Mouse (Mus musculus): Measurements from ENCODE around the gene Arrdc5. TPM values are rescaled to one million over a fixed set of nuclear protein-coding genes. Genes with fewer than 3 reads are reported as not detected.

Arrdc5 gene
- polyA plus RNA-seq, 1 experiment = not detected

DNA sequence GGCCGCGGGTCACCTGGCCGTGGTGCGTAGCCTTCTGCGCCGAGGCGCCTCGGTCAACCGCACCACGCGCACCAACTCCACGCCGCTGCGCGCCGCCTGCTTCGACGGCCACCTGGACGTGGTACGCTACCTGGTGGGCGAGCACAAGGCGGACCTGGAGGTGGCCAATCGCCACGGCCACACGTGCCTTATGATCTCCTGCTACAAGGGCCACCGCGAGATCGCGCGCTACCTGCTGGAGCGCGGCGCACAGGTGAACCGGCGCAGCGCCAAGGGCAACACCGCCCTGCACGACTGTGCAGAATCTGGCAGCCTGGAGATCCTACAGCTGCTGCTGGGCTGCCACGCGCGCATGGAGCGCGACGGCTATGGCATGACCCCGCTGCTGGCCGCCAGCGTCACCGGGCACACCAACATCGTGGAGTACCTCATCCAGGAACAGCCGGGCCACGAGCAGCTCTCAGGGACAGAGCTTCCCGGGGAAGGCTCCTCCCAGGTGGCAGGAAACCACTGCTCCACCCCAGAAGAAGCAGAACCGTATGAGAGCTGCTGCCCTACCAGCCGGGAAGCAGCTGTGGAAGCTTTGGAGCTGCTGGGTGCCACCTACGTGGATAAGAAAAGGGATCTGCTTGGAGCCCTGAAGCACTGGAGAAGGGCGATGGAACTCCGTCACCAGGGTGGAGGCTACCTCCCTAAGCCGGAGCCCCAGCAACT lies 42.7 kb downstream of the Arrdc5 start:
- H3K4me1 ChIP-seq (ENCODE audit: control insufficient read depth, insufficient read depth, low read length) = peaks cover 48% of the 10 kb centered on the region
- TF ChIP-seq CTCF (IDR thresholded peaks at IDR 0.05; ENCODE audit: insufficient read depth, low read depth, low read length) = no peak
- 5% methylated on average over 58 of the region's 58 CpGs for WGBS
- peak overlapping the region; percentile 62 for H3K4me3 ChIP-seq (ENCODE audit: insufficient read depth, low read depth, low read length)
- peak overlapping the region; percentile 79; the same call in 1 of the 2 replicates for H3K27ac ChIP-seq (ENCODE audit: insufficient read depth, low read depth, low read length)

DNA sequence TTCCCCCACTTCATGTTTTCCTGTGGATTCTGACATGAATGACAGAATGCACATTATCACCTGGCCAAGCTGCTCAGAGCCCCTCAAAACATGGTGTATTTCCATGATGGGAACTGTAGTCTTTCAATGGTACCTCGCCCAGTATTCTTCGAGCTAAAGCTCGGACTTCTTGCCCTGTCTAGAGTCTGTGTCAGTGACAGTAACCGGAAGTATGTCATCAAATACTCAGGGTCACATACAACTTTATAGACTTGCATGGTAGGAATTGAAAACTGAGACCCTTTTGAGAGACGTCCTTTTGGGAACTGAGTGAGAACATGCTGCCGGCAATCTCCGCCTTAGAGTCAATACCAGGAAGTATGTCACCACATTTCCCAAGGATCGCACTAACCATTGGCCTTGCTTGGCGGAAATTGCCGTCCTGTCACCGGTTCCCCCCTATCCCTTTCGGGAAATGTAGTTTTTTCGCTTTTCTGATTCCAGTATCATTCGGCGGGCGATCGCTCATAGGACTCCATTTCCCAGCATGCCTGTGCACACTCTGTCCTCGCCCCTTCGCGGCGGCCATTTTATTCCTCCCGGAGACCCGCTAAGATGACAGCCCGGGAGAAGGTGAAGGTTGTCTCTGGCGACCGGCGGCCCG lies 43.7 kb downstream of the Arrdc5 start, which contains the start of gene Fem1a:
Gene Fem1a, plus strand, starts transcription at position 572 of the 643 bp plus-strand sequence.
- TF ChIP-seq POLR2A (IDR thresholded peaks at IDR 0.05; ENCODE audit: insufficient read depth, low read depth, low read length) (0 out of 2 replicates have a peak, but pooled peaks have one; percentile 23), CTCF (IDR thresholded peaks at IDR 0.05; ENCODE audit: insufficient read depth, low read depth, low read length) (no peak)
- under 1% methylated on average over 28 of the region's 28 CpGs for WGBS
- Histone ChIP-seq H3K4me3 (ENCODE audit: insufficient read depth, low read depth, low read length) (peak within 1 kb of the TSS; percentile 67), H3K4me1 (ENCODE audit: control insufficient read depth, insufficient read depth, low read length) (peaks cover 44% of the 10 kb centered on the region), H3K27ac (ENCODE audit: insufficient read depth, low read depth, low read length) (peak within 1 kb of the TSS; percentile 96)

DNA sequence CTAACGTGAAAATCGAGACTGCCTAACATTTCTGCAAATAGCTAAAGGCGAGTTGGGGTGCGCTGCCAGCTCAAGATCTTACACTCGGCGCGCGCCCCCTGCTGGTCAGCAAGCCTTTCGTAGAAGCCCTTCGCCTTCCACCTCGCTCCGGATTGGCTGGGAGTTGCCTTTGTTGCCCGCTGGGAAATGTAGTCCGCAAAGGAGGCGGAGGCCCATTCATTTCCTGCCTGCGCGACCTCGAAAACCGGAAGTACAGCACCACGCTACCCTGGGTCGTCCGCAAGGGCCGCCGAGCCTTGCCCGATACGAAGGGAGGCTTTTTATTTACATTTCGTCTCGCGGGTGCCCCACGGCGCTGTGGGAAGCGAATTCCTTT lies 44.2 kb downstream of the Arrdc5 start:
- 0% methylated on average over 32 of the region's 32 CpGs for WGBS
- H3K4me1 ChIP-seq (ENCODE audit: control insufficient read depth, insufficient read depth, low read length) = peaks cover 43% of the 10 kb centered on the region
- peak overlapping the region; percentile 67 for H3K4me3 ChIP-seq (ENCODE audit: insufficient read depth, low read depth, low read length)
- H3K27ac ChIP-seq (ENCODE audit: insufficient read depth, low read depth, low read length) = peak overlapping the region; percentile 96
- peak; percentile 90 for TF ChIP-seq CTCF (IDR thresholded peaks at IDR 0.05; ENCODE audit: insufficient read depth, low read depth, low read length)
- TF ChIP-seq POLR2A (IDR thresholded peaks at IDR 0.05; ENCODE audit: insufficient read depth, low read depth, low read length) = peak; percentile 60

DNA sequence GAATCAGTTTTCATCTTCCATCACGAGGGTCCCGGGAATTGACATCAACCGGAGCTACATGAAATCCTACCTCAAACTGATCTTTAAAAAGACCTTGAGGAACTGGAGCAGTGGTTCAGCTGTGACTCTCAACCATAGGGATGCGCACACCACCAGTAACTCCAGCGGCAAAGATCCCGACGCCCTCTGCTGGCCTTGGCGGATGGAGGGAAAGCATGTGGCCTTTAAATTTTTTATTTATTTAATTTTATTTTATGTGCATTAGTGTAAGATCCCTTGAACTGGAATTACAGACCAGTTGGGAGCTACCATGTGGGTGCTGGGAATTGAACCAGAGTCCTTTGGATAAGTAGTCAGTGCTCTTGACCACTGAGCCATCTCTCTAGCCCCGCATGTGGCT lies 44.7 kb downstream of the Arrdc5 start:
- WGBS = 8% methylated on average over 9 of the region's 9 CpGs
- TF ChIP-seq CTCF (IDR thresholded peaks at IDR 0.05; ENCODE audit: insufficient read depth, low read depth, low read length) (no peak), POLR2A (IDR thresholded peaks at IDR 0.05; ENCODE audit: insufficient read depth, low read depth, low read length) (no peak)
- peak overlapping the region; percentile 85 for H3K27ac ChIP-seq (ENCODE audit: insufficient read depth, low read depth, low read length)
- H3K4me3 ChIP-seq (ENCODE audit: insufficient read depth, low read depth, low read length) = no peak overlapping the region
- H3K4me1 ChIP-seq (ENCODE audit: control insufficient read depth, insufficient read depth, low read length) = peaks cover 47% of the 10 kb centered on the region

DNA sequence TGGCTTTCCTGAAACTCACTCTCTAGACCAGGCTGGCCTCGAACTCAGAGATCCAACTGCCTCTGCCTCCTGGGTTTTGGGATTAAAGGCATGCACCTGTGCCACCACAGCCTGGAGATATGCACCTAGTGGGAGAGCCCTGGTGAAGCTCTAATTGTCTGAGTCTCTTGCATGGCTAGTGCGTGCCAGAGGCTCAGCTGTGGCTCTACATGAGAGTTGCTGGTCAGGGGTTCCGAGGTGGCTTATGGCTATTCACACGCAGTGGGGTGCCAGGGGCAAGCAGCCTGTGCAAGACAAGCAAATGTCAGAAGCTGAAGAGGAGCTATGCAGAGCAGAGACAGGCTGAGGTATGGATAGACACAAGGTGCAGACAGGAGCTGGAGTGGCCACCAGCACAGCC lies 45.4 kb downstream of the Arrdc5 start:
- no peak overlapping the region for H3K4me3 ChIP-seq (ENCODE audit: insufficient read depth, low read depth, low read length)
- 81% methylated on average over 4 of the region's 4 CpGs for WGBS
- peak overlapping the region; percentile 85 for H3K27ac ChIP-seq (ENCODE audit: insufficient read depth, low read depth, low read length)
- TF ChIP-seq POLR2A (IDR thresholded peaks at IDR 0.05; ENCODE audit: insufficient read depth, low read depth, low read length) (no peak), CTCF (IDR thresholded peaks at IDR 0.05; ENCODE audit: insufficient read depth, low read depth, low read length) (no peak)
- H3K4me1 ChIP-seq (ENCODE audit: control insufficient read depth, insufficient read depth, low read length) = peaks cover 47% of the 10 kb centered on the region

DNA sequence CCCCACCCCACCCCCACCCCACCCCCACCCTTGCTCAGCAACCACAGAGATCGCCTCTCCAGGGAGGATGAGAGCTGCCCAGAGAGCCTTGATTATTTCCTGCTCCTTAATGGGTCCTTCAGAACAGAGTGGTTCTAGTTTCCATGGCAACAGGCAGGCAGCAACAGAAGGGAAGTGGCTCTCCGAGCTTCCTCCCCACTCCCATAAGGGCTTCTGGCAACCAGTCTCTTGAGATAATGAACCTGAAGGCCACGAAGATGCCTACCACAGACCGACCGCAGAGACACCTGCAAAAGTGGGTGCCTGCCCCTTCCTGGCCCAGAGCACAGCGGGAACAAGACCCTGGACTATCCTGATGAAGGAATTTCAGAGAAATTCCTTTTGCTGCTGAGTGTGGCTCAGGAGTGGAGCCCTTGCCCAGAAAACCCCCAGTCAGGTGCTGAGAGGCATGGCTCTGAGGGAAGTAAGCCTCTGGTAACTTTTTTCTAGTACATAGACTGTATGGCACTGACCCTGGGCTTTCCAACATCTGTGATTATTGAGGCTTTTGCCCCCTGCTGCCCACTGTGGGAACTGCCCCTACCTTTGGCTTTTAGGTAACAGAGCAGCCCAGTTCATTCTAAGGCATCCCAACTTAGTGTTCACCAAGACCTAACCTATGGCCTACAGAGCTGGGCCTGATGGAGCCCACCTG lies 48.8 kb downstream of the Arrdc5 start:
- WGBS = 5% methylated on average over 6 of the region's 6 CpGs
- Histone ChIP-seq H3K4me1 (ENCODE audit: control insufficient read depth, insufficient read depth, low read length) (peaks cover 22% of the 10 kb centered on the region), H3K4me3 (ENCODE audit: insufficient read depth, low read depth, low read length) (0 out of 2 replicates have a peak overlapping the region, but pooled peaks have one; percentile 3), H3K27ac (ENCODE audit: insufficient read depth, low read depth, low read length) (peak overlapping the region; percentile 73)
- TF ChIP-seq POLR2A (IDR thresholded peaks at IDR 0.05; ENCODE audit: insufficient read depth, low read depth, low read length) (no peak), CTCF (IDR thresholded peaks at IDR 0.05; ENCODE audit: insufficient read depth, low read depth, low read length) (peak; percentile 38; the same call in 1 of the 2 replicates)

DNA sequence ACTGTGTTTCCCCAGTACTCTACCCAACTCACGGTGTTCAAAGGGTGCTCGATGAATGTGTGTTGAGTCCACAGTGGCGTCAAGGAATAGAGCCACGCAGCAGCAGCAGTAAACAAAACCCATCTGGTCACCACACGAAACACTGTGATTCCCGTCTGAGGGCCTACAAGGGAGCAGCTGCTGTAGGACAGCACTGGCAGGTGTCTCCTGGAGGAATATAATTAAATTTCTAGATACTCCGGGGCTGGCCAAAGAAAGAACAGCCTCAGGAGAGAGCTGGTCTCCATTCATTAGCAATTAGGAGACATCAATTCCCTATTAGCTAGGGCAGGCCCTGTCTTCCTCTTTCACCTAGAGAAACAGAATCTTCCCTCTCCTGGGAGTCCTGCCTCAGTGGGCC lies 54.5 kb downstream of the Arrdc5 start:
- 63% methylated on average over 7 of the region's 7 CpGs for WGBS
- Histone ChIP-seq H3K27ac (ENCODE audit: insufficient read depth, low read depth, low read length) (no peak overlapping the region), H3K4me3 (ENCODE audit: insufficient read depth, low read depth, low read length) (no peak overlapping the region), H3K4me1 (ENCODE audit: control insufficient read depth, insufficient read depth, low read length) (peaks cover 13% of the 10 kb centered on the region; the same call in 1 of the 2 replicates)
- TF ChIP-seq POLR2A (IDR thresholded peaks at IDR 0.05; ENCODE audit: insufficient read depth, low read depth, low read length) = no peak
- no peak for TF ChIP-seq CTCF (IDR thresholded peaks at IDR 0.05; ENCODE audit: insufficient read depth, low read depth, low read length)

Other genes starting within 250 kb of the Arrdc5 start
- not detected in 2 replicates for gene Ubxn6, start 225.3 kb downstream of the Arrdc5 start, polyA plus RNA-seq (2012; ENCODE audit: insufficient read depth, insufficient read length, low replicate concordance, missing spikeins)
- gene Hdgfl2, start 220.7 kb downstream of the Arrdc5 start, polyA plus RNA-seq (2012; ENCODE audit: insufficient read depth, insufficient read length, low replicate concordance, missing spikeins) = 483 TPM in 1 of 2 replicates, not detected in the other
- not detected in 2 replicates for gene Plin4, start 190.5 kb downstream of the Arrdc5 start, polyA plus RNA-seq (2012; ENCODE audit: insufficient read depth, insufficient read length, low replicate concordance, missing spikeins)
- gene Plin5, start 182.7 kb downstream of the Arrdc5 start, polyA plus RNA-seq (2012; ENCODE audit: insufficient read depth, insufficient read length, low replicate concordance, missing spikeins) = not detected in 2 replicates
- gene Lrg1, start 178.3 kb downstream of the Arrdc5 start, polyA plus RNA-seq (2012; ENCODE audit: insufficient read depth, insufficient read length, low replicate concordance, missing spikeins) = not detected in 2 replicates
- gene Sema6b, start 159.9 kb downstream of the Arrdc5 start, polyA plus RNA-seq (2012; ENCODE audit: insufficient read depth, insufficient read length, low replicate concordance, missing spikeins) = not detected in 2 replicates
- gene Tnfaip8l1, start 137.8 kb downstream of the Arrdc5 start, polyA plus RNA-seq (2012; ENCODE audit: insufficient read depth, insufficient read length, low replicate concordance, missing spikeins) = not detected in 2 replicates
- gene Mydgf, start 116.4 kb downstream of the Arrdc5 start, polyA plus RNA-seq (2012; ENCODE audit: insufficient read depth, insufficient read length, low replicate concordance, missing spikeins) = not detected in 2 replicates
- gene Dpp9, start 81.4 kb downstream of the Arrdc5 start, polyA plus RNA-seq (2012; ENCODE audit: insufficient read depth, insufficient read length, low replicate concordance, missing spikeins) = not detected in 2 replicates
- gene Fem1a, start 43.5 kb downstream of the Arrdc5 start, polyA plus RNA-seq (2012; ENCODE audit: insufficient read depth, insufficient read length, low replicate concordance, missing spikeins) = not detected in 2 replicates
- gene Ticam1, start 23.5 kb downstream of the Arrdc5 start, polyA plus RNA-seq (2012; ENCODE audit: insufficient read depth, insufficient read length, low replicate concordance, missing spikeins) = not detected in 2 replicates
- not detected in 2 replicates for gene Plin3, start 7.4 kb downstream of the Arrdc5 start, polyA plus RNA-seq (2012; ENCODE audit: insufficient read depth, insufficient read length, low replicate concordance, missing spikeins)
- not detected in 2 replicates for gene Uhrf1, start 3.0 kb upstream of the Arrdc5 start, polyA plus RNA-seq (2012; ENCODE audit: insufficient read depth, insufficient read length, low replicate concordance, missing spikeins)
- not detected in 2 replicates for gene Kdm4b, start 25.8 kb upstream of the Arrdc5 start, polyA plus RNA-seq (2012; ENCODE audit: insufficient read depth, insufficient read length, low replicate concordance, missing spikeins)
- 198 and 241 TPM in 2 replicates for gene Ptprs, start 176.2 kb upstream of the Arrdc5 start, polyA plus RNA-seq (2012; ENCODE audit: insufficient read depth, insufficient read length, low replicate concordance, missing spikeins)
- gene Znrf4, start 212.1 kb upstream of the Arrdc5 start, polyA plus RNA-seq (2012; ENCODE audit: insufficient read depth, insufficient read length, low replicate concordance, missing spikeins) = not detected in 2 replicates

All from olfactory bulb, adult 2 months (tissue).